Mouse (Mus musculus) ovary, postnatal 36 days (tissue): ENCODE results near the gene Fam49a.

Experiments used
- DNase-seq: peaks from one replicate; pipeline ENCODE4 v3.0.0; 2022; ENCODE audit warnings: low spot score, mixed read lengths

The Fam49a gene

GRCm38 (mm10) chr12:12359923-12360322 is 98.0 kb downstream of the Fam49a start:
- DNase-seq = no peak

GRCm38 (mm10) chr12:12362371-12362770 is 100.4 kb downstream of the Fam49a start:
- no peak for DNase-seq

- no peak for DNase-seq
These were observed 102.3 kb downstream of the Fam49a start for GRCm38 (mm10) chr12:12364201-12364600.

GRCm38 (mm10) chr12:12367423-12367822 is 105.5 kb downstream of the Fam49a start:
- no peak for DNase-seq

- DNase-seq = no peak
These were observed 111.3 kb downstream of the Fam49a start for GRCm38 (mm10) chr12:12373111-12373862.

GRCm38 (mm10) chr12:12379056-12379455 is 117.1 kb downstream of the Fam49a start:
- DNase-seq = no peak

GRCm38 (mm10) chr12:12389271-12389670 is 127.3 kb downstream of the Fam49a start:
- no peak for DNase-seq

GRCm38 (mm10) chr12:12396224-12396623 is 134.3 kb downstream of the Fam49a start:
- no peak for DNase-seq

- peak; percentile 49 for DNase-seq
These were observed 139.1 kb downstream of the Fam49a start for GRCm38 (mm10) chr12:12401051-12401465.

GRCm38 (mm10) chr12:12401504-12401903 is 139.6 kb downstream of the Fam49a start:
- DNase-seq = no peak

GRCm38 (mm10) chr12:12405491-12406110 is 143.7 kb downstream of the Fam49a start:
- no peak for DNase-seq

- no peak for DNase-seq
These were observed 147.1 kb downstream of the Fam49a start for GRCm38 (mm10) chr12:12409044-12409443.

- peak; percentile 74 for DNase-seq
These were observed 150.7 kb downstream of the Fam49a start for GRCm38 (mm10) chr12:12412674-12413073.

- no peak for DNase-seq
These were observed 158.5 kb downstream of the Fam49a start for GRCm38 (mm10) chr12:12420423-12420822.

GRCm38 (mm10) chr12:12420841-12421579 is 159.1 kb downstream of the Fam49a start:
- DNase-seq = peak; percentile 83

GRCm38 (mm10) chr12:12421580-12421878 is 159.6 kb downstream of the Fam49a start:
- no peak for DNase-seq

GRCm38 (mm10) chr12:12425188-12425587 is 163.2 kb downstream of the Fam49a start:
- DNase-seq = no peak

GRCm38 (mm10) chr12:12427285-12427684 is 165.3 kb downstream of the Fam49a start:
- DNase-seq = no peak

GRCm38 (mm10) chr12:12428886-12429285 is 166.9 kb downstream of the Fam49a start:
- DNase-seq = no peak
